Mouse (Mus musculus) ES-Bruce4 (cell line): ENCODE results near the gene Ndufa13. TPM values are rescaled to one million over a fixed set of nuclear protein-coding genes. Genes with fewer than 3 reads are reported as not detected.

Source experiments
- H3K27ac ChIP-seq: 2 replicates; pipeline ENCODE4 v1.5.1; 2012; ENCODE audit warnings: low read length, inconsistent platforms; ENCODE audit not compliant: insufficient read depth
- H3K27me3 ChIP-seq: 2 replicates; pipeline ENCODE4 v1.6.1; 2012; ENCODE audit warnings: mild to moderate bottlenecking, low read length, inconsistent platforms; ENCODE audit not compliant: control insufficient read depth, poor library complexity, insufficient read depth, severe bottlenecking
- H3K36me3 ChIP-seq: 2 replicates; pipeline ENCODE4 v1.6.1; 2012; ENCODE audit warnings: inconsistent platforms, mild to moderate bottlenecking, low read length, moderate library complexity; ENCODE audit not compliant: control insufficient read depth, poor library complexity, insufficient read depth, severe bottlenecking
- H3K4me1 ChIP-seq: one replicate; pipeline ENCODE4 v1.8.1; 2011; ENCODE audit warnings: low read length; ENCODE audit not compliant: control insufficient read depth, insufficient read depth
- H3K4me3 ChIP-seq: 2 replicates; pipeline ENCODE4 v1.5.1; 2011; ENCODE audit warnings: low read depth, mild to moderate bottlenecking, low read length
- H3K9ac ChIP-seq: 2 replicates; pipeline ENCODE4 v1.6.1; 2012; ENCODE audit warnings: low read depth, mild to moderate bottlenecking, inconsistent platforms; ENCODE audit not compliant: poor library complexity, severe bottlenecking
- H3K9me3 ChIP-seq: replicated peaks from 2 replicates; pipeline ENCODE4 v1.6.1; 2012; ENCODE audit warnings: mild to moderate bottlenecking, low read length, inconsistent platforms; ENCODE audit not compliant: control insufficient read depth, poor library complexity, insufficient read depth, severe bottlenecking
- CTCF ChIP-seq: IDR thresholded peaks from one replicate; pipeline ENCODE4 v1.8.1; 2011; ENCODE audit warnings: low read depth, low read length
- EP300 ChIP-seq: IDR thresholded peaks from 2 replicates; pipeline ENCODE4 v1.6.1; 2011; ENCODE audit warnings: low read depth, low read length; ENCODE audit not compliant: insufficient read depth
- POLR2A ChIP-seq: IDR thresholded peaks from one replicate; pipeline ENCODE4 v1.8.1; 2011; ENCODE audit warnings: low read length; ENCODE audit not compliant: insufficient read depth
- polyA plus RNA-seq: library from polyadenylated mRNA; stranded (reverse); fragments of >200 nt; gene quantifications from 2 replicates; pipeline ENCODE4 v1.2.4, GENCODE M21; 2011; ENCODE audit warnings: low read depth; ENCODE audit not compliant: missing spikeins, insufficient read depth, insufficient read length

Gene Ndufa13
- polyA plus RNA-seq, 1 experiment = 70.8 TPM

DNA sequence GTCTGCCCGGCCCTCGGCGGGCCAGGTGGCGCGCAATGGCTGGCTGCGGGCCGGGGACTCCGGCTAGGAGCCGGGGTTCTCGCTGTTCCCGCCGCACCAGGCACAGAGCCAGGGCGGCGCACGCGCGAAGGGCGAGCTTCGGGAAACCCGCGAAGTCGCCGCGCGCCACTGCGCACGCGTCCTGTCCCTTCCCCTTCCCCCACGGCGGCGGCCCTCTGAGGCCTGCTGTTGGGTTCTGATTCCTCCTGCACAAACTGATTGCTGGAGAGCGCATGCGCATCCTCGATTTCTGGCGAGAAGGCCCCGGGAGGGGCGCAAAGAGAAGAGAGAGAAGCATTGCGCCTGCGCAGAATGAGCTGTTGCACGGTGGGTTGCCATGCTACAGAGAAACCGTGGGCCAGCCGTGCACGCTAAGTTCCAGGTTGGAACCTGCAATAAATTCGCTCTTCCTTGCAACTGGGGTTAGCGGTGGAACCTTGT lies 745 bp upstream of the Ndufa13 start:
- Histone ChIP-seq H3K4me3 (peak overlapping the region; percentile 62), H3K9me3 (no peaks in the 10 kb centered on the region), H3K4me1 (no peaks in the 10 kb centered on the region), H3K36me3 (no peaks in the 10 kb centered on the region), H3K27me3 (no peaks in the 10 kb centered on the region), H3K9ac (peak overlapping the region; percentile 79), H3K27ac (peak overlapping the region; percentile 81)
- TF ChIP-seq EP300 (peak; percentile 16; the same call in 1 of the 2 replicates), POLR2A (peak; percentile 35), CTCF (no peak)

DNA sequence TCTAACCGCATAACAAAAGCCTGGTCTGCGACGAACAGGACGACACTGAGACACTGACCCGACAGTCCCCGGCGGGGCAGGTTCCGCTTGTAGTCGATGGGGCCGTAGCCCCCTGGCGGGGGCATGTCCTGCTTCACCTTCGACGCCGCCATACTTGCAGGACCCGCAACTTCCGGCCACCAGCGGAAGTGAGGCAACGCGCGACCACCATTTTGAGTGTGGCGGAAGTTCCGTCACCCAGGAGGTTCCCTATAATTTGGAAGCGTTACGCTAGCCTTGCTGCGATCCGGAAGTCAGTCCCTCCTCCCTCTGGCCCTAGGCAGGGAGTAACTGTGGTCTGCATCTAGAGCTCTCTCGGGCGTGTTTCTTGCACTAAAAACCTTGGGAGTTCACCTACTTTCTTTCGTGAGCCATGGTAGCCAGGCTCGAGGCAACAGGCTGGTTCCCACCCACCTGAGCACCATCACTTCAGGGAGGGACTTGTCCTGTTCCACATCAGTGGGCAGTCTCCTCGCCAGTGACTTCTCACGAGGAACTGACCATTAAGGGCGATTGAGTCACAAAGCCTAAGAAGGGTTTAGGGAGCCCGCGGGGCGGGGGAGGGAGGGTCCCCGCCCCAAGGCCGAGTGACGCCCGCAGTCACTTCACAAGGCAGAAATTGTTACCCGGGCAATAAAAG lies 735 bp downstream of the Ndufa13 start:
- TF ChIP-seq EP300 = peak; percentile 78; the same call in 1 of the 2 replicates
- TF ChIP-seq CTCF = no peak
- peak; percentile 48 for TF ChIP-seq POLR2A
- H3K4me1 ChIP-seq = no peaks in the 10 kb centered on the region
- peak overlapping the region; percentile 79 for H3K9ac ChIP-seq
- H3K9me3 ChIP-seq = no peaks in the 10 kb centered on the region
- H3K4me3 ChIP-seq = peak overlapping the region; percentile 78
- H3K36me3 ChIP-seq = 0 out of 2 replicates have a peak, but pooled peaks cover 2% of the 10 kb centered on the region
- no peaks in the 10 kb centered on the region for H3K27me3 ChIP-seq
- peak overlapping the region; percentile 81 for H3K27ac ChIP-seq

DNA sequence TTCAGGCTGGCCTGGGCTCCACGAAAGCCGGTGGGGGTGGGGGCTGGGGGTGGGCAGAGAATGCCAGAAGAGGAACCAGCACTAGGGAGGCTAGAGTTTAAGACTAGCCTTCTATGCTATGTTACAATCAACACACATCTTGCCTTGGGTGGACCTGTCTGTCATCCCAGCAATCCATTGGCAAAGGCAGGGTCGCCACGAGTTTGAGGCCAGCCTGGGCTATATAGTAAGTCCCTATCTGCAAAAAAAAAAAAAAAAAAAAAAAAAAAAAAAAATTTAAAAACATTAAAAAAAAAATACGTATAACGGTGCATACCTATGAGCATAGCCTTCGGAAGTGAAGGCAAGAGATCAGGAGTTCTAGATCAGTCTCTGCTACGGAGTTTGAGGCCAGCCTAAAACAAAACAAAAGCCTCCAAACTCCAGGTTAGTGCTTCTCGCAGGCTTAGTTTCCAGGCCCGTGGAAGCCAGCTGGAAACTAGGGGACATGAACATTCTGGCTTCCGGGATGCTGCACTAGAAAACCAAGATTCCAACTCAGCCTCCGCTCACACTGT lies 1.4 kb downstream of the Ndufa13 start:
- Histone ChIP-seq H3K36me3 (0 out of 2 replicates have a peak, but pooled peaks cover 7% of the 10 kb centered on the region), H3K4me1 (no peaks in the 10 kb centered on the region), H3K9me3 (no peaks in the 10 kb centered on the region), H3K4me3 (peak overlapping the region; percentile 78), H3K27ac (peak overlapping the region; percentile 62), H3K9ac (peak overlapping the region; percentile 79), H3K27me3 (no peaks in the 10 kb centered on the region)
- TF ChIP-seq POLR2A (no peak), EP300 (no peak), CTCF (no peak)

DNA sequence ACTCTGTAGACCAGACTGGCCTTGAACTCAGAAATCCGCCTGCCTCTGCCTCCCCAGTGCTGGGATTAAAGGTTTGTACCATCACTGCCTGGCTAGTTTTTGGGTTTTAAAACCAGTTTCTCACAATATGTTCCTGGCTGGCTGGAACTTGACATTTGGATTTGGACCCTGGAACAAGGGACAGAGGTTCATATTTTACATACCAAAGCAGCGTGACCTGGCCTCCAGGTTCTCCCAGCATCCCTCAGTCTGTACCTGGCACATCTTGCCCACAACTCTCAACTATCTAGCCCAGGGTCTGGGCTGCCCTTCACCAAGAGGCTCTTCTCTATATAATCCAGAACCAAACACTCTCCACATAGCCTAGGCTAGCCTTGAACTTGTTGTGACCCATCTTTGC lies 2.5 kb downstream of the Ndufa13 start:
- Histone ChIP-seq H3K9ac (0 out of 2 replicates have a peak overlapping the region, but pooled peaks have one; percentile 79), H3K27me3 (no peaks in the 10 kb centered on the region), H3K4me1 (peaks cover 1% of the 10 kb centered on the region), H3K36me3 (0 out of 2 replicates have a peak, but pooled peaks cover 7% of the 10 kb centered on the region), H3K27ac (no peak overlapping the region), H3K4me3 (no peak overlapping the region), H3K9me3 (no peaks in the 10 kb centered on the region)
- TF ChIP-seq CTCF (no peak), POLR2A (no peak), EP300 (no peak)

DNA sequence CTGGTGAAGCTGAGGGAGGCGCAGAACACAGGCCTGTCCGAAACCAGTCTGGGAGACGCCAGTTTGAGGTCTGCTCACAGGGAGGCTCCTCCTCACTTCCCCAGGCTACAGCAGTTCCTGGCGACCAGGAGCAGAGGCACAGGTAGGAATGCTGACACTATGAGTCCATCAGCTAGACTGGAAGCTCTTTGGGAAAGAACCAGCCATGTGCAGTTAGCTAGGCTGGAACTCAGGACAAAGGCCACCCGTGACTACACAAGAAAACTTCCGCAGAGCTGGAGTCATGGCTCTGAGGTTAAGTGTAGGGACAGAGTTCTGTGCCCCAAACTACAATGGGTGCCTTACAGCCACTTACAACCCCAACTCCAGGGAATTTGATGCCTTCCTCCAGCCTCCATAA lies 4.5 kb downstream of the Ndufa13 start:
- Histone ChIP-seq H3K9ac (no peak overlapping the region), H3K4me3 (no peak overlapping the region), H3K4me1 (peaks cover 6% of the 10 kb centered on the region), H3K36me3 (0 out of 2 replicates have a peak, but pooled peaks cover 7% of the 10 kb centered on the region), H3K27ac (no peak overlapping the region), H3K27me3 (no peaks in the 10 kb centered on the region), H3K9me3 (no peaks in the 10 kb centered on the region)
- no peak for TF ChIP-seq POLR2A
- no peak for TF ChIP-seq EP300
- TF ChIP-seq CTCF = no peak
